Mouse (Mus musculus): ENCODE measurements around the gene Ccdc13.

- TF ChIP-seq CTCF (IDR thresholded peaks at IDR 0.05; ENCODE audit: low read depth) (no peak), EP300 (IDR thresholded peaks at IDR 0.05; ENCODE audit: low read depth) (no peak)
These were observed 16.2 kb downstream of the Ccdc13 start for GRCm38 (mm10) chr9:121823051-121823450.
